ENCODE assay signal across 24 mouse cellular contexts in genomic region chr19:46913626-46914025, GRCm38 (mm10).
A peak's percentile ranks its signal among the peaks of the same experiment; 100 is the strongest.
DNase-seq lines count a peak whose midpoint lies in the region; ATAC-seq and TF ChIP-seq lines count a peak whose summit lies in the region.
"Had no signal": no experiment of that assay in that cellular context is flagged by ENCODE, and none has a peak within 500 bp of the region (broad histone marks: within the 10 kb centered on the region; RNA-seq: fewer than 3 reads in every experiment).

No protein-coding gene starts in this region.

- no peak overlapping the region for H3K27ac ChIP-seq in kidney, adult 2 months (ENCODE audit: insufficient read depth, low read depth, low read length)
- peak overlapping the region; percentile 33; the same call in 1 of the 2 replicates for H3K27ac ChIP-seq in layer of hippocampus, adult 2 months
- H3K27ac ChIP-seq in liver, embryonic 13.5 days = peak overlapping the region; percentile 50; the same call in 1 of the 2 replicates
- no peak overlapping the region for H3K27ac ChIP-seq in liver, postnatal 0 days (ENCODE audit: low read depth)
- H3K27ac ChIP-seq: embryonic facial prominence, embryonic 13.5 days; embryonic facial prominence, embryonic 15.5 days; forebrain, embryonic 10.5 days; forebrain, embryonic 12.5 days had no signal

- H3K4me2 ChIP-seq in liver, embryonic 13.5 days = no peak overlapping the region
- H3K4me2 ChIP-seq in liver, postnatal 0 days (ENCODE audit: low read depth, low read length) = no peak overlapping the region
- H3K4me2 ChIP-seq: embryonic facial prominence, embryonic 13.5 days; embryonic facial prominence, embryonic 15.5 days; forebrain, embryonic 12.5 days had no signal

- TF ChIP-seq POLR2A in kidney, adult 2 months (IDR thresholded peaks at IDR 0.05; ENCODE audit: low read depth, low read length) = no peak

- no peaks in the 10 kb centered on the region for H3K27me3 ChIP-seq in kidney, adult 2 months (replicated peaks; ENCODE audit: control insufficient read depth, insufficient read depth, low read length)
- no peaks in the 10 kb centered on the region for H3K27me3 ChIP-seq in liver, embryonic 13.5 days
- no peaks in the 10 kb centered on the region for H3K27me3 ChIP-seq in liver, postnatal 0 days (ENCODE audit: insufficient read depth, low read length)
- H3K27me3 ChIP-seq: embryonic facial prominence, embryonic 13.5 days; embryonic facial prominence, embryonic 15.5 days; forebrain, embryonic 12.5 days had no signal

- no peak for TF ChIP-seq CTCF in kidney, adult 2 months (conservative IDR thresholded peaks at IDR 0.05; ENCODE audit: insufficient read depth, insufficient read length, low read depth, low read length)
- no peak for TF ChIP-seq CTCF in layer of hippocampus, adult 2 months (conservative IDR thresholded peaks at IDR 0.05)
- no peak for TF ChIP-seq CTCF in liver, postnatal 0 days (IDR thresholded peaks at IDR 0.05; ENCODE audit: low read depth)

- no peak overlapping the region for H3K4me3 ChIP-seq in kidney, adult 2 months (ENCODE audit: insufficient read depth, low read depth, low read length)
- H3K4me3 ChIP-seq in layer of hippocampus, adult 2 months = no peak overlapping the region
- no peak overlapping the region for H3K4me3 ChIP-seq in liver, embryonic 13.5 days (replicated peaks)
- H3K4me3 ChIP-seq in liver, postnatal 0 days (ENCODE audit: low read depth, low read length) = no peak overlapping the region
- H3K4me3 ChIP-seq: embryonic facial prominence, embryonic 13.5 days; embryonic facial prominence, embryonic 15.5 days; erythroblast, embryonic 14.5 days; forebrain, embryonic 10.5 days; forebrain, embryonic 12.5 days had no signal

- TF ChIP-seq EP300 in liver, postnatal 0 days (IDR thresholded peaks at IDR 0.05; ENCODE audit: low read depth) = no peak

- no peaks in the 10 kb centered on the region for H3K9me3 ChIP-seq in liver, embryonic 13.5 days (replicated peaks)
- no peaks in the 10 kb centered on the region for H3K9me3 ChIP-seq in liver, postnatal 0 days (ENCODE audit: low read length)
- H3K9me3 ChIP-seq: embryonic facial prominence, embryonic 13.5 days; embryonic facial prominence, embryonic 15.5 days; forebrain, embryonic 12.5 days had no signal

- WGBS in kidney, adult 2 months = 68% methylated on average over 11 of the region's 11 CpGs
- WGBS in liver, embryonic 13.5 days (ENCODE audit: insufficient replicate concordance) = 86% methylated on average over 11 of the region's 11 CpGs
- 90% methylated on average over 11 of the region's 11 CpGs for WGBS in liver, postnatal 0 days (ENCODE audit: insufficient replicate concordance)

- peaks cover 23% of the 10 kb centered on the region for H3K4me1 ChIP-seq in kidney, adult 2 months (ENCODE audit: control insufficient read depth, insufficient read depth, low read length)
- H3K4me1 ChIP-seq in liver, embryonic 13.5 days (replicated peaks) = peaks cover 47% of the 10 kb centered on the region
- peaks cover 12% of the 10 kb centered on the region for H3K4me1 ChIP-seq in liver, postnatal 0 days (ENCODE audit: insufficient read depth)

- no peak overlapping the region for H3K9ac ChIP-seq in liver, embryonic 13.5 days
- no peak overlapping the region for H3K9ac ChIP-seq in liver, postnatal 0 days (replicated peaks)
- H3K9ac ChIP-seq: embryonic facial prominence, embryonic 13.5 days; embryonic facial prominence, embryonic 15.5 days; forebrain, embryonic 12.5 days had no signal

- no peak for ATAC-seq in liver, embryonic 13.5 days (ENCODE audit: low read depth)
- no peak for ATAC-seq in liver, postnatal 0 days
- ATAC-seq: forebrain, embryonic 14.5 days had no signal

- DNase-seq in kidney, adult 2 months = peak; percentile 59
- DNase-seq in kidney, postnatal 25 days = no peak
- DNase-seq in kidney, adult 9 months = peak; percentile 56
- no peak for DNase-seq in kidney, adult 11 months
- no peak for DNase-seq in layer of hippocampus, adult 2 months (ENCODE audit: low spot score in 2 of 2)
- DNase-seq in layer of hippocampus, adult 18-20 months (ENCODE audit: low spot score in 2 of 2) = no peak
- no peak for DNase-seq in liver, embryonic 13.5 days
- DNase-seq in liver, postnatal 0 days = no peak
- DNase-seq: adrenal gland, adult 2 months; adrenal gland, postnatal 10 days; adrenal gland, postnatal 25 days; cerebellum, adult 11 months; cerebellum, adult 18-20 months; cerebellum, adult 8-10 months; cerebellum, adult 9-11 months; cerebellum, postnatal 14 days; cerebellum, postnatal 36 days; embryo, embryonic 11 days had no signal

- no peaks in the 10 kb centered on the region; the same call in 1 of the 2 replicates for H3K36me3 ChIP-seq in kidney, adult 2 months (ENCODE audit: control insufficient read depth, insufficient read depth, low read length)
- H3K36me3 ChIP-seq in liver, embryonic 13.5 days = peaks cover 9% of the 10 kb centered on the region; the same call in 1 of the 2 replicates
- peaks cover 9% of the 10 kb centered on the region for H3K36me3 ChIP-seq in liver, postnatal 0 days (replicated peaks; ENCODE audit: insufficient read depth, low read length)
- H3K36me3 ChIP-seq: embryonic facial prominence, embryonic 13.5 days; forebrain, embryonic 12.5 days had no signal

Comparison
In these comparisons a context has a peak if more than half of its experiments do, and no peak if none do; other contexts are left out.
1. DNase-seq: peak in kidney, adult 2 months (single experiment) and kidney, adult 9 months (single experiment); none in kidney, postnatal 25 days (0 of 2), kidney, adult 11 months (single experiment), layer of hippocampus, adult 2 months (0 of 2), layer of hippocampus, adult 18-20 months (0 of 2), liver, embryonic 13.5 days (single experiment) and liver, postnatal 0 days (single experiment).
2. H3K27ac ChIP-seq: peak in layer of hippocampus, adult 2 months (single experiment) and liver, embryonic 13.5 days (single experiment); none in kidney, adult 2 months (single experiment) and liver, postnatal 0 days (single experiment).